Mouse (Mus musculus): ENCODE data around the gene Kcp. TPM values are rescaled to one million over a fixed set of nuclear protein-coding genes. Genes with fewer than 3 reads are reported as not detected.

Kcp gene
- polyA plus RNA-seq, 1 experiment from 2014 or later = 2.2 TPM

GRCm38 (mm10) chr6:29484716-29485559, 22.8 kb downstream of the Kcp start:
- WGBS (ENCODE audit: insufficient replicate concordance) = 5% methylated on average over 26 of the region's 26 CpGs
- Histone ChIP-seq H3K9ac (replicated peaks) (peak overlapping the region; percentile 53), H3K4me1 (ENCODE audit: insufficient read depth) (peaks cover 9% of the 10 kb centered on the region), H3K36me3 (replicated peaks; ENCODE audit: insufficient read depth, low read length) (no peaks in the 10 kb centered on the region), H3K4me2 (ENCODE audit: low read depth, low read length) (peak overlapping the region; percentile 86), H3K27me3 (ENCODE audit: insufficient read depth, low read length) (no peaks in the 10 kb centered on the region), H3K4me3 (ENCODE audit: low read depth, low read length) (peak overlapping the region; percentile 55), H3K9me3 (ENCODE audit: low read length) (no peaks in the 10 kb centered on the region), H3K27ac (ENCODE audit: low read depth) (no peak overlapping the region)
- DNase-seq (peak; percentile 81), ATAC-seq (peak; percentile 92)
- peak; percentile 93 for TF ChIP-seq CTCF (IDR thresholded peaks at IDR 0.05; ENCODE audit: low read depth)
- TF ChIP-seq EP300 (IDR thresholded peaks at IDR 0.05; ENCODE audit: low read depth) = no peak

- Histone ChIP-seq H3K36me3 (replicated peaks; ENCODE audit: insufficient read depth, low read length) (no peaks in the 10 kb centered on the region), H3K27me3 (ENCODE audit: insufficient read depth, low read length) (no peaks in the 10 kb centered on the region), H3K4me3 (ENCODE audit: low read depth, low read length) (no peak overlapping the region), H3K9ac (replicated peaks) (no peak overlapping the region), H3K9me3 (ENCODE audit: low read length) (no peaks in the 10 kb centered on the region), H3K4me2 (ENCODE audit: low read depth, low read length) (no peak overlapping the region), H3K27ac (ENCODE audit: low read depth) (no peak overlapping the region), H3K4me1 (ENCODE audit: insufficient read depth) (peaks cover 9% of the 10 kb centered on the region)
- no peak for TF ChIP-seq CTCF (IDR thresholded peaks at IDR 0.05; ENCODE audit: low read depth)
- no peak for TF ChIP-seq EP300 (IDR thresholded peaks at IDR 0.05; ENCODE audit: low read depth)
- DNase-seq (no peak), ATAC-seq (no peak)
- 85% methylated on average over 13 of the region's 13 CpGs for WGBS (ENCODE audit: insufficient replicate concordance)
These were observed 25.1 kb downstream of the Kcp start for GRCm38 (mm10) chr6:29482691-29483090.

- peak overlapping the region; percentile 79; the same call in 1 of the 2 replicates for H3K4me2 ChIP-seq (ENCODE audit: low read depth, low read length)
- 74% methylated on average over 2 of the region's 2 CpGs for WGBS (ENCODE audit: insufficient replicate concordance)
- H3K4me1 ChIP-seq (ENCODE audit: insufficient read depth) = peaks cover 10% of the 10 kb centered on the region
- H3K27ac ChIP-seq (ENCODE audit: low read depth) = no peak overlapping the region
- H3K9ac ChIP-seq (replicated peaks) = no peak overlapping the region
- ATAC-seq = no peak
- TF ChIP-seq CTCF (IDR thresholded peaks at IDR 0.05; ENCODE audit: low read depth) = no peak
- TF ChIP-seq EP300 (IDR thresholded peaks at IDR 0.05; ENCODE audit: low read depth) = no peak
- DNase-seq = no peak
- no peaks in the 10 kb centered on the region for H3K27me3 ChIP-seq (ENCODE audit: insufficient read depth, low read length)
- H3K4me3 ChIP-seq (ENCODE audit: low read depth, low read length) = no peak overlapping the region
- peaks cover 11% of the 10 kb centered on the region for H3K36me3 ChIP-seq (replicated peaks; ENCODE audit: insufficient read depth, low read length)
- no peaks in the 10 kb centered on the region for H3K9me3 ChIP-seq (ENCODE audit: low read length)
These were observed 33.0 kb downstream of the Kcp start for GRCm38 (mm10) chr6:29474736-29475135.

GRCm38 (mm10) chr6:29473941-29474691, 33.6 kb downstream of the Kcp start:
- peak; percentile 88 for DNase-seq
- WGBS (ENCODE audit: insufficient replicate concordance) = 4% methylated on average over 32 of the region's 33 CpGs
- Histone ChIP-seq H3K4me1 (ENCODE audit: insufficient read depth) (peaks cover 12% of the 10 kb centered on the region), H3K4me2 (ENCODE audit: low read depth, low read length) (peak overlapping the region; percentile 79), H3K27ac (ENCODE audit: low read depth) (no peak overlapping the region), H3K36me3 (replicated peaks; ENCODE audit: insufficient read depth, low read length) (peaks cover 11% of the 10 kb centered on the region), H3K9me3 (ENCODE audit: low read length) (no peaks in the 10 kb centered on the region), H3K4me3 (ENCODE audit: low read depth, low read length) (peak overlapping the region; percentile 44), H3K9ac (replicated peaks) (peak overlapping the region; percentile 61), H3K27me3 (ENCODE audit: insufficient read depth, low read length) (no peaks in the 10 kb centered on the region)
- TF ChIP-seq EP300 (IDR thresholded peaks at IDR 0.05; ENCODE audit: low read depth) (no peak), CTCF (IDR thresholded peaks at IDR 0.05; ENCODE audit: low read depth) (no peak)
- peak; percentile 91 for ATAC-seq

- Histone ChIP-seq H3K9me3 (ENCODE audit: low read length) (no peaks in the 10 kb centered on the region), H3K9ac (replicated peaks) (no peak within 1 kb of the TSS), H3K4me1 (ENCODE audit: insufficient read depth) (peaks cover 22% of the 10 kb centered on the region), H3K4me2 (ENCODE audit: low read depth, low read length) (no peak within 1 kb of the TSS), H3K36me3 (replicated peaks; ENCODE audit: insufficient read depth, low read length) (peaks cover 11% of the 10 kb centered on the region), H3K27ac (ENCODE audit: low read depth) (no peak within 1 kb of the TSS), H3K27me3 (ENCODE audit: insufficient read depth, low read length) (no peaks in the 10 kb centered on the region), H3K4me3 (ENCODE audit: low read depth, low read length) (no peak within 1 kb of the TSS)
- TF ChIP-seq EP300 (IDR thresholded peaks at IDR 0.05; ENCODE audit: low read depth) (no peak), CTCF (IDR thresholded peaks at IDR 0.05; ENCODE audit: low read depth) (no peak)
- ATAC-seq = no peak
- 93% methylated on average over 4 of the region's 4 CpGs for WGBS (ENCODE audit: insufficient replicate concordance)
- DNase-seq = no peak
These were observed 36.6 kb downstream of the Kcp start, which contains the start of gene Atp6v1fnb for GRCm38 (mm10) chr6:29471137-29471536. Gene Atp6v1fnb (plus strand): TSS chr6:29471437.

GRCm38 (mm10) chr6:29468851-29469250, 38.9 kb downstream of the Kcp start:
- Histone ChIP-seq H3K4me1 (ENCODE audit: insufficient read depth) (peaks cover 14% of the 10 kb centered on the region), H3K4me3 (ENCODE audit: low read depth, low read length) (peak overlapping the region; percentile 63), H3K9me3 (ENCODE audit: low read length) (no peaks in the 10 kb centered on the region), H3K36me3 (replicated peaks; ENCODE audit: insufficient read depth, low read length) (peaks cover 11% of the 10 kb centered on the region), H3K27me3 (ENCODE audit: insufficient read depth, low read length) (no peaks in the 10 kb centered on the region), H3K4me2 (ENCODE audit: low read depth, low read length) (peak overlapping the region; percentile 75), H3K27ac (ENCODE audit: low read depth) (peak overlapping the region; percentile 82; the same call in 1 of the 2 replicates), H3K9ac (replicated peaks) (no peak overlapping the region)
- ATAC-seq (no peak), DNase-seq (no peak)
- TF ChIP-seq EP300 (IDR thresholded peaks at IDR 0.05; ENCODE audit: low read depth) = no peak
- TF ChIP-seq CTCF (IDR thresholded peaks at IDR 0.05; ENCODE audit: low read depth) = no peak
- WGBS (ENCODE audit: insufficient replicate concordance) = 84% methylated on average over 3 of the region's 3 CpGs
